Mouse (Mus musculus) cerebellum, adult 2 months (tissue): Measurements from ENCODE around the gene Cfap46. TPM values are rescaled to one million over a fixed set of nuclear protein-coding genes. Genes with fewer than 3 reads are reported as not detected.

ENCODE experiments used
- DNase-seq, 2 experiments: peaks; one replicate each; pipeline ENCODE4 v3.0.0; 2021
- H3K27ac ChIP-seq: fragments of 200-500 bp; 2 replicates; pipeline ENCODE4 v1.5.1; 2012; ENCODE audit warnings: low read length, control low read depth, inconsistent platforms; ENCODE audit not compliant: insufficient read depth
- H3K27me3 ChIP-seq: fragments of 200-500 bp; 2 replicates; pipeline ENCODE4 v1.6.1; 2012; ENCODE audit warnings: inconsistent platforms, mild to moderate bottlenecking, low read length, moderate library complexity; ENCODE audit not compliant: control insufficient read depth, insufficient read depth
- H3K4me1 ChIP-seq: fragments of 200-500 bp; 2 replicates; pipeline ENCODE4 v1.6.1; 2011; ENCODE audit warnings: low read length; ENCODE audit not compliant: control insufficient read depth, insufficient read depth
- H3K4me3 ChIP-seq: fragments of 200-500 bp; replicated peaks from 2 replicates; pipeline ENCODE3; 2011; ENCODE audit warnings: mild to moderate bottlenecking, low read depth, low read length, control low read depth; ENCODE audit not compliant: insufficient read depth
- CTCF ChIP-seq: fragments of 200-500 bp; IDR thresholded peaks from 2 replicates; pipeline ENCODE4 v1.5.1; 2011; ENCODE audit warnings: low read depth, mild to moderate bottlenecking, control low read depth, low read length, moderate library complexity, borderline replicate concordance; ENCODE audit not compliant: insufficient read depth
- POLR2A ChIP-seq: fragments of 200-500 bp; IDR thresholded peaks from 2 replicates; pipeline ENCODE4 v1.6.1; 2011; ENCODE audit warnings: low read length, control low read depth, borderline replicate concordance; ENCODE audit not compliant: insufficient read depth
- WGBS: fragments of 180-500 bp; shearing (Covaris S2); methylation state at CpG from one replicate; pipeline ENCODE4 v1.1.7; 2018; 5-methylcytosine and 5-hydroxymethylcytosine counted together
- polyA plus RNA-seq: library from polyadenylated mRNA; depleted of rRNA; stranded (reverse); fragments of >200 nt; gene quantifications from 2 replicates; pipeline ENCODE4 v1.2.3, GENCODE M21; 2012

Gene Cfap46
- polyA plus RNA-seq, 1 experiment = 5.3 TPM

DNA sequence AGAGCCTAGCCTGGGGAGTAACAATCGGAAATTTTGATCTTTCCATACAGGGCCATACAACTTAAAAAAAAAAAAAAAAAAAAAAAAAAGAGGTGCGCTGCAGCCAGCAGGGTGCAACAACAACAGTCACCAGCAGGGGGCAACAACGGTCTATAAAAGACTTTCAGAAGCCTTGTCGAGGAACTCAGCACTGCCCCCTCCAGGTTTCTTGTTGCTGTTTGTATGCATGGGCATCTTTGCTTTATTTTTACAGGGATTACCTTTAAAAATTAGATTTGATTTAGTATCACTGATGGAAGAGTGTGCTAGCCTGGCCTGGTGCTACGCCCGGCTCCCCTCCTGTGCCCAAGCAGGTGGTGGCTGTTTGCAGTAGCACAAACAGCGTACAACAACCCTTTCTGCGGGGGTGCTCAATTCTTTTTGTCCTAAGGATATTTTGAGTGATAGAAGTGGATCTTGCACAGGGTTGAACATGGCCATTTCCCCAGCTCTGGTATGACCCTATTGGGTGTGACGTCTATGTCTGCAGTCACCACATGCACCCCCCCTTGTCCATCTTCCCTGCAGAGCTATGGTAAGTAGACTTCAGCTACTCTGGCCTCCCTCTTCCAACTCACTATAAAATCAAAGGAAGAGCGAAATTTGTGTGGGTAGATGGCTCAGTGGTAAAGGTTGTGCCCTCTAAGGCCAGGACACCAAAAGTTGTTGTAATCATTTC, 35.4 kb downstream of the Cfap46 start:
- DNase-seq = peak; percentile 79 to 89
- Histone ChIP-seq H3K27me3 (no peaks in the 10 kb centered on the region), H3K4me1 (no peaks in the 10 kb centered on the region), H3K27ac (no peak overlapping the region), H3K4me3 (no peak overlapping the region)
- 47% methylated on average over 10 of the region's 10 CpGs for WGBS
- no peak for TF ChIP-seq POLR2A
- peak; percentile 91 for TF ChIP-seq CTCF

DNA sequence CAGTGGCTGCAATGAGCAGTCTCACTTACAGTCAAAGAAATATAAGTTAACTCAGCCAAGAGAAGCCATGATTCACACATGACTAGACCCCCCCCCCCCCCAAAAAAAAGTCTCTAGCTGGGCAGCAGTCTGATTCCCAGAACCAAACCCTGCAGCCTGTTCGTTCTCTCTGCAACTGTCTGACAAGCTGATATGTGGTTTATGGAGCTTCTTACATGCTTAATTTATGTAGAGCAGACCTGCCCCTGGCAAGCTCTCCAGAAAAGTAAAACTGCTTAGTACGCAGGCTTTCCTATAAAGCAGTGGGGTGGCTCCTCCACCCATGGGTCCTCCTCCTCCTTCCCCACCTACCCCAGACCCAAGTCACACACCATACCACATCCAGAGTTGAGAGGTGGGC, 50.2 kb downstream of the Cfap46 start:
- Histone ChIP-seq H3K27me3 (no peaks in the 10 kb centered on the region), H3K4me3 (no peak overlapping the region), H3K27ac (no peak overlapping the region), H3K4me1 (no peaks in the 10 kb centered on the region)
- no peak for DNase-seq
- 83% methylated on average over 2 of the region's 2 CpGs for WGBS
- no peak for TF ChIP-seq CTCF
- no peak for TF ChIP-seq POLR2A

DNA sequence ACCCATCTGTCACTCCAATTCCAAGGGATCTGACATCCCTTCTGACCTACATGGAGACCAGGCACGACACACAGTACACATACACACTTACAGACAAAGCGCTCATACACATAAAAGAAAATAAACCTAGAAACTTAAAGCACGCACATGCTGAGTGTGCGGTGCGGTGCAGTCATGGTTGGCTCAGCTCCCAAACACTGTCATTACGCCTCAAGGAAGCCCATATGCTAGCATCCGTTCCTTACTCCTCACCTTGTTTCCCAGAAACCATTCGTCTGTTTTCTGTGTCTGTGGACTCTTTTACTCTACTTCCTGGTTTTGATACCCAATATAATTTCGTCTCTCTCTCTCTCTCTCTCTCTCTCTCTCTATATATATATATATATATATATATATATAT, 58.5 kb downstream of the Cfap46 start:
- H3K4me3 ChIP-seq = no peak overlapping the region
- 37% methylated on average over 9 of the region's 9 CpGs for WGBS

DNA sequence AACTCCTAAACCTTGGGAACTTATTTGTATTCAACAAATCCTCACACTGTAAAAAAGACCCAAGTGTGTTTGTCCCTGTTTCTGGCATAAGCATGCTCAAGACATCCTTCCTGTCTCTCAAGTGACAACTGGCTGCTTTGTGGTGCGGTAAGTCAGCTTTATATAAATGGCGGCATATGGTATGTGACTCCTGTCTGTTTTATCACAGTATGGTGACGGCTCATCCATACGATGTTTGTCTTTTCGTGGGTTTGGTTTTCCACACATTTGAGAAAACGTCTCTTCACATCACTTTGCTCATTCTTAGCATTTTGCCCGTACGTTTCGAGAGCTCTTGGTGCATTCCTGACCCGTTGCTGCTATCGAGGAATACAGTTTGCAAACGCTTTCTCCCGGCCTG, 61.0 kb downstream of the Cfap46 start:
- no peak for TF ChIP-seq CTCF
- no peak for TF ChIP-seq POLR2A
- WGBS = 88% methylated on average over 13 of the region's 13 CpGs
- no peak overlapping the region for H3K27ac ChIP-seq
- H3K4me3 ChIP-seq = no peak overlapping the region
- DNase-seq = no peak
- H3K4me1 ChIP-seq = no peaks in the 10 kb centered on the region; the same call in 1 of the 2 replicates
- H3K27me3 ChIP-seq = no peaks in the 10 kb centered on the region

More for the DNA sequence above, 58.5 kb downstream of the Cfap46 start:
- Histone ChIP-seq H3K27me3 (no peaks in the 10 kb centered on the region), H3K27ac (no peak overlapping the region), H3K4me1 (no peaks in the 10 kb centered on the region; the same call in 1 of the 2 replicates)
- no peak for TF ChIP-seq CTCF
- TF ChIP-seq POLR2A = no peak
- DNase-seq = no peak

DNA sequence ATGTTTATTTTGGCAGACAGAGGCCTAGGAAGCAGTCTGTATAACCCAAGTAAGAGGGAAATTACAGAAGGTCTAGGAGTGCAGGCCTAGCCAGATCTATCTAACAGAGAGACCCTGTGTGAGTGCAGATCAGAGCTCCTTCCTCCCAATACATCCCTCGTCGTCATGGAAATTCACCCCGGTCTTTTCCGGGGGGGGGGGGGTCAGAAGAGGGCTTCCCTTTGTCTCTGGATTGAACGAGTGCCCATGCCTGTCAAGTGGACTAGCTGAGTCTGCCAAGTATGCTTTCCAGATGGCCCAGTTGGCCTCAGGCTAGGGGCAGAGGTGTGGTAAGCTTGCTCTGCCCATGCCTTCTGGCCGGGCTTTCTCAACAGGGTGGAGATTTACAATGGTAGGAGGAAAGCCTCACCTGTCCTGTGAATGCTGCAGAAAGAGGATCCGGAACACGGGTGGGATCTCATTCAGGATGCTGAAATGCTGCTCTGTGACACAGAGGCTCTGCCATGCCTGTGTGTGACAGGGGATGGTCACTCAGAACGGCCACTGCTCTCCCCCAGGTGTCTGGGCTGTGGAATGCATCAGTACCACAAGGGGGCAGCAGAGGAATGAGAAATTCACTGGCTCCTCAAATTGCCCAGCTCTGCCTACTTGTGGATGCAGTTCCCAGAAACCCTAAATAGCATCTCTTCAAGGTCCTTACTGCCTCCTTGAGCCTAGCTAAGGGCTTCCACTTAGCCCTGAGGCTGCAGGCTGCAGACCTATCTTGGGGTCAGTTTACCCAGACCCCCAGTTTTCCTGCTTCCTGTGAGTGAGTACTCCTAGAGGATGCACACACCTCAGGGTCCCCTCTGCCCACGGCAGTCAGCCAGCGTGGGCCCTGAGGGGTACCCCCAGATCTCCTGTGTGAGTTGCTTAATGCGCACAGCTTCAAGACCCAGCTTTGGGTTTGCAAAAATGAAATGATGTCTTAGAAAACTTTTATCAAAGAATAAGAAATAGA, 67.5 kb downstream of the Cfap46 start:
- 26% methylated on average over 12 of the region's 12 CpGs for WGBS
- TF ChIP-seq POLR2A (no peak), CTCF (peak; percentile 88)
- H3K4me3 ChIP-seq = no peak overlapping the region
- H3K27me3 ChIP-seq = no peaks in the 10 kb centered on the region
- H3K4me1 ChIP-seq = peaks cover 4% of the 10 kb centered on the region; the same call in 1 of the 2 replicates
- no peak overlapping the region for H3K27ac ChIP-seq
- DNase-seq = peak; percentile 65 to 75

DNA sequence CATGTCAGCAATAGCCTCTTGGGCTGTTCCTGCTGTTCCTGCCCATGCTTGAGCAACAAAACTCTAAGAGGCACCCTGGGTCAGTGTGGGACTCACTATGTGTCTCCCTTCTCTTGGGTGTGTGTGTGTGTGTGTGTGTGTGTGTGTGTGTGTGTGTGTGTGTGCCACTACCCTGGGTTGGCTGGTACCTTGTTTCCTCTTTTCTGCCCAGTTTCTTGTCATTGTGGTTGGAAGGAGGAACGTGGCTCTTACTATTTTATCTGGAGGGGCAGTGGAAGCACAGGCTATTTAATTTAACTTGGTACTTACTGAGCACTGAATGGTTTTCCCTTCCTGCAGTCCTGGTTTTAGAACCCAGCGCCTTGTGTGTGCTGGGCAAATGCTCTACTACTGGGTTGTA, 73.3 kb downstream of the Cfap46 start:
- WGBS = 93% methylated on average over 2 of the region's 2 CpGs
- TF ChIP-seq CTCF (no peak), POLR2A (no peak)
- Histone ChIP-seq H3K4me3 (no peak overlapping the region), H3K4me1 (peaks cover 5% of the 10 kb centered on the region), H3K27me3 (no peaks in the 10 kb centered on the region), H3K27ac (no peak overlapping the region)
- no peak for DNase-seq

DNA sequence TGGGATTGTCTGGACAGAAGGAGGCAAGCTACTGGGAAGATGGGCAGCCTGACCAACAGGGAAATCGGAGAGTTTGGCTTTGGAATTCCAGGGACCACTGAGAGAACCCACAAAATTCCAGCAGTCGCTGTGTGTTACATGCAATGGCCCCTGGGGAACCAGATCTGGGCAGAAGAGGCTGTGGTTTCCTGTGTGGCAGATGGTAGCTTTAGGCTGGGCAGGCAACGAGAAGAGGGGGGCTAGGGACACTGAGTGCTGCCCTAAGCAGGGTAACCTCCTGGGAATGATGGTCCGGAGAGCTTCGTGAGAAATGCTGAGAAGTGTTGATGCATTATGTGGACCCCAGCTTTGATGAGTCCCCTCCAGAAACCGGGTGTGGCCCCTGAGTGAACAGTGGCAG, 87.8 kb downstream of the Cfap46 start:
- no peak for DNase-seq
- no peak overlapping the region for H3K27ac ChIP-seq
- no peak for TF ChIP-seq CTCF
- no peak for TF ChIP-seq POLR2A
- H3K4me1 ChIP-seq = no peaks in the 10 kb centered on the region
- 34% methylated on average over 6 of the region's 6 CpGs for WGBS
- H3K4me3 ChIP-seq = no peak overlapping the region
- no peaks in the 10 kb centered on the region for H3K27me3 ChIP-seq
